Mouse (Mus musculus) C2C12 (cell line): ENCODE measurements around the gene Cdc42ep4. TPM values are rescaled to one million over a fixed set of nuclear protein-coding genes. Genes with fewer than 3 reads are reported as not detected.

Source experiments
- H3K27me3 ChIP-seq: one replicate; pipeline ENCODE4 v1.6.1; 2011; ENCODE audit not compliant: control insufficient read depth, insufficient read depth, insufficient read length
- H3K36me3 ChIP-seq: one replicate; pipeline ENCODE4 v1.6.1; 2011; ENCODE audit not compliant: control insufficient read depth, insufficient read depth
- H3K4me3 ChIP-seq: one replicate; pipeline ENCODE4 v1.5.1; 2011; ENCODE audit warnings: mild to moderate bottlenecking, control low read depth; ENCODE audit not compliant: poor library complexity, insufficient read depth, severe bottlenecking
- H3K79me2 ChIP-seq: one replicate; pipeline ENCODE4 v1.6.1; 2011; ENCODE audit not compliant: control insufficient read depth, insufficient read depth
- H3K79me3 ChIP-seq: one replicate; pipeline ENCODE4 v1.6.1; 2011; ENCODE audit warnings: low read depth, control low read depth
- H3ac ChIP-seq: one replicate; pipeline ENCODE3; 2011; ENCODE audit warnings: low read depth; ENCODE audit not compliant: control insufficient read depth, insufficient read length
- CEBPB ChIP-seq: IDR thresholded peaks from one replicate; pipeline ENCODE4 v1.6.1; 2011; ENCODE audit warnings: low read depth, mild to moderate bottlenecking, control low read depth, moderate library complexity
- CTCF ChIP-seq: IDR thresholded peaks from one replicate; pipeline ENCODE4 v1.5.1; 2011; ENCODE audit not compliant: control insufficient read depth, insufficient read depth, insufficient read length
- FOSL1 ChIP-seq: IDR thresholded peaks from one replicate; pipeline ENCODE4 v1.8.0; 2011; ENCODE audit warnings: mild to moderate bottlenecking, low read length; ENCODE audit not compliant: poor library complexity, insufficient read depth, severe bottlenecking
- MAX ChIP-seq: IDR thresholded peaks from one replicate; pipeline ENCODE4 v1.6.1; 2011; ENCODE audit warnings: mild to moderate bottlenecking, control low read depth
- MYOD1 ChIP-seq: IDR thresholded peaks from one replicate; pipeline ENCODE4 v1.6.1; 2011; ENCODE audit warnings: low read depth; ENCODE audit not compliant: control insufficient read depth, insufficient read length
- MYOG ChIP-seq: IDR thresholded peaks from one replicate; pipeline ENCODE4 v1.6.1; 2011; ENCODE audit not compliant: control insufficient read depth, insufficient read length; ENCODE audit errors: extremely low read depth
- USF1 ChIP-seq: IDR thresholded peaks from one replicate; pipeline ENCODE4 v1.6.1; 2011; ENCODE audit warnings: low read depth, mild to moderate bottlenecking, control low read depth, moderate library complexity
- polyA plus RNA-seq: library from polyadenylated mRNA; unstranded; fragments of >200 nt; fragmentation: generic; extraction: Trizol; gene quantifications from one replicate; pipeline ENCODE4 v1.2.1, GENCODE M21; 2012; ENCODE audit warnings: missing spikeins

Cdc42ep4 gene
- polyA plus RNA-seq, 1 experiment = 13.0 TPM

DNA sequence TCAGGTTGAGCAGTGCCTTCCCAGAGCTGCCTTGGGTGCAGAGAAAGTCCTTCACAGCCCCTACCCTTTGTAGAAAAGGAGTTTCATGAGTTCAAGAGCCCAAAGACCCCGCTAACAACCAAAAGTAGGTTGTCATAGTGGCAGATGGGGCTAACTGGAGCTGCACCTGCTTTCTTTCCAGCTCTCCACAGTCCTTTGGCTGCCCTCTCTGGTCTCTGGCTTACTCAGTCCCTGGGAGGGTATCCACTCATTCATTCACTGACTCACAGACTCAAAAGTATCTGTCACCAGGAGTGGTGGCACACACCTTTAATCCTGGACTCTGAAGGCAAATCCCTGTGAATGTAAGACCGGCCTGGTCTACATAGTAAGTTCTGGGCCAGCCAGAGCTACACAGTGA is 35.5 kb downstream of the Cdc42ep4 start:
- no peak for TF ChIP-seq CTCF
- no peak for TF ChIP-seq MAX
- no peak for TF ChIP-seq FOSL1
- TF ChIP-seq MYOG = no peak
- no peak for TF ChIP-seq MYOD1
- TF ChIP-seq USF1 = no peak
- no peak for TF ChIP-seq CEBPB
- H3K36me3 ChIP-seq = no peaks in the 10 kb centered on the region
- H3ac ChIP-seq = no peak overlapping the region
- H3K27me3 ChIP-seq = no peaks in the 10 kb centered on the region
- H3K79me3 ChIP-seq = no peaks in the 10 kb centered on the region
- H3K79me2 ChIP-seq = no peaks in the 10 kb centered on the region
- no peak overlapping the region for H3K4me3 ChIP-seq

DNA sequence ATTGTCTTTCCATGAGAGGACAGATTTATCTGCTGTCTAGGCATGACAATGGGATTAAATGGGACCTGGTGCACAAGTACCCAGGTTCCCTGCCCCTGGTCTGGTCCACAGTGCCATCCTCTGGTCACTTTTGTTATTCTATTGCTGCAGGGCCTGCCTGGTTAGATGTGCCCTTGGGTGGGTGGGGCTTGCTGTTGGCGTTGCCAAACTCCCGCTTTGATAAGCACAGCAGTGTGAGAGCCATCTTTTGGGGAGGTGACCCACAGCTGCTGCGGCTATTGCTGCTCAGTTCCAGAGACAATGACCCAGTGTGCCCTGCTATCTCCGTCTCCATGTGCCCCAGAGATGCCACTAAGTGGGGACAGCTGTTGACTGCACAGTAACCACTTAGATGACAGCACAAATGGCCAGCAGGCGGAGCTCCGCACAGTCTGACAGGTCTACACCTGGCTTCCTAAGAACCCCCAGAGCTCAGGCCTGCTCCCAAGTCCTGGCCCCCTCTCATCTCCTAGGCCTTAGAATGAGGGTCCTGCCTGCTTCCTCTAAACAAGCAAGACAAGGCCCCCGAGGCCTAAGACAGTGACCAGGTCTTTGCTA is 36.5 kb downstream of the Cdc42ep4 start:
- no peak overlapping the region for H3ac ChIP-seq
- TF ChIP-seq FOSL1 = no peak
- H3K27me3 ChIP-seq = no peaks in the 10 kb centered on the region
- no peaks in the 10 kb centered on the region for H3K36me3 ChIP-seq
- H3K4me3 ChIP-seq = no peak overlapping the region
- H3K79me3 ChIP-seq = no peaks in the 10 kb centered on the region
- H3K79me2 ChIP-seq = no peaks in the 10 kb centered on the region

DNA sequence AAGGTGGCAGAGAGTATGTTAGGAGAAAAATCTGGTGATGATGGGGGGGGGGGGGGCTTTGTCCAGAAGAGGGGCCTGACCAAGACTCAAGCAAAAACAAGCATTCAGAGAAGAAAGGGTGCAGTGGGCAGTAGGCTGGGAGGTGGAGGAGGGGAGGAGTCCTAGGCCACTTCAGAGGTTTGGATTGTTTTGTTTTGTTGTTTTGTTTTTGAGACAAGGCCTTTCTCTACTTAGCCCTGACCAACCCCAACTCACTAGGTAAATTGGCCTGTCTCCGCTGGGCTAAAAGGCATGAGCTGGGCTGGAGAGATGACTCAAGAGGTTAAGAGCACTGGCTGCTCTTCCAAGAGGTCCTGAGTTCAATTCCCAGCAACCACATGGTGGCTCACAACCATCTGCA is 40.6 kb downstream of the Cdc42ep4 start:
- H3K4me3 ChIP-seq = no peak overlapping the region
- no peaks in the 10 kb centered on the region for H3K79me3 ChIP-seq
- TF ChIP-seq CEBPB = no peak
- no peak for TF ChIP-seq MAX
- no peak for TF ChIP-seq MYOD1
- no peak for TF ChIP-seq USF1
- TF ChIP-seq FOSL1 = no peak
- no peak for TF ChIP-seq CTCF
- no peaks in the 10 kb centered on the region for H3K36me3 ChIP-seq
- H3K27me3 ChIP-seq = no peaks in the 10 kb centered on the region
- no peaks in the 10 kb centered on the region for H3K79me2 ChIP-seq
- H3ac ChIP-seq = no peak overlapping the region

DNA sequence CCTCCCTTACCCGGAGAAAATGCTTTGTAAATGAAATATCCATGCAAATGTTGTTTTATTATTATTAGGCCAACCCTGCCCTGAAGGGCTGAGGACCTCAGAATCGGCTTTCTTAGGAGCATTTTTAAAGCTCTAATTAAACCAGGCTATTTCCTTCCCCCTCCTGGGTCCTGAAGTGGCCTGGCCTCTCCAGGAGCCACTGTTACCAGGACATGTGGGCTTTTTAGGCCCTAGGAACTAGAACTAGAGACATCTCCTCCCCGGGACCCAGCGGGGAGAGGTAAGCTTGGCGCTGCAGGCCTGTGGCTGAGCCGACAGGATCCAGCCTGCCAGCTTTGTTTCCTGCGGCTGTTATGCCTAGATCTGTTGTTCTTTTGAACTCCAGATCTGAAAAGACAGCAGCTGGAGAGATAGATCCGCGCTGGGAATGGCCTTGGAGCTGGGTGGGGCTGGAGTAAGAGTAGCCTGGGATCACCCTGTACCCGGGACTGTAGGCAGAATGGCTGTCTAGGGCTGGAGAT is 41.4 kb downstream of the Cdc42ep4 start:
- Histone ChIP-seq H3K79me2 (no peaks in the 10 kb centered on the region), H3K36me3 (no peaks in the 10 kb centered on the region), H3K4me3 (no peak overlapping the region), H3ac (no peak overlapping the region), H3K27me3 (no peaks in the 10 kb centered on the region), H3K79me3 (no peaks in the 10 kb centered on the region)
- TF ChIP-seq FOSL1 (no peak), USF1 (no peak), MYOD1 (no peak), CEBPB (no peak), CTCF (no peak), MYOG (no peak), MAX (no peak)

DNA sequence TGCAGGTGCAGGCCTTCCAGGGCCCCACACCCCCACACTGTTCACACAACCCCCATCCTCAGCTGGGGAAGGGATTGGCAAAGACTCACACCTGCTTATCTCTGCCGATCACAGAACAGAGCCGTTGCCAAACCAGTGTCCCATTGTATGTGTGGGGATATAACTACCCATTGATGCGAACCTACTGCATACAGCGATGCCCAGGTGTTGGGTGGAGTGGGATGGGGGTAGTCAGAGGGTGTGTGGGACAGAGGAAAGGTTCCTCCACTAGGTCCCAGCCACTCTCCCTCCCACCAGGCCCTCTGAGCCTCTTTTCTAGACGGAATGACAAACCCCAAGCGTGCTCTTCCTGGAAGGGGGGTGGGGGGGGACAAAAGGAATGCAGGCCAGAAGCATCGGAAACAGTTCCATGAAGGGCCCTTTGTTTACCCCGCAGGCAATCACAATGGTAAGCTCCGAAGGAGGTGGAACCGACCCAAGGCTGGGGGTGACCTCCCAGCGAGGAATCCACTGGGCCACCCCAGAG is 41.9 kb downstream of the Cdc42ep4 start, which contains the start of gene Cpsf4l:
TSS of gene Cpsf4l (minus strand) at position 287 of the 526 bp plus-strand sequence.
- no peaks in the 10 kb centered on the region for H3K79me2 ChIP-seq
- TF ChIP-seq MAX (no peak), MYOD1 (no peak), CTCF (no peak), FOSL1 (no peak), MYOG (no peak), USF1 (no peak), CEBPB (no peak)
- no peaks in the 10 kb centered on the region for H3K36me3 ChIP-seq
- no peak within 1 kb of the TSS for H3ac ChIP-seq
- H3K4me3 ChIP-seq = no peak within 1 kb of the TSS
- no peaks in the 10 kb centered on the region for H3K27me3 ChIP-seq
- H3K79me3 ChIP-seq = no peaks in the 10 kb centered on the region

DNA sequence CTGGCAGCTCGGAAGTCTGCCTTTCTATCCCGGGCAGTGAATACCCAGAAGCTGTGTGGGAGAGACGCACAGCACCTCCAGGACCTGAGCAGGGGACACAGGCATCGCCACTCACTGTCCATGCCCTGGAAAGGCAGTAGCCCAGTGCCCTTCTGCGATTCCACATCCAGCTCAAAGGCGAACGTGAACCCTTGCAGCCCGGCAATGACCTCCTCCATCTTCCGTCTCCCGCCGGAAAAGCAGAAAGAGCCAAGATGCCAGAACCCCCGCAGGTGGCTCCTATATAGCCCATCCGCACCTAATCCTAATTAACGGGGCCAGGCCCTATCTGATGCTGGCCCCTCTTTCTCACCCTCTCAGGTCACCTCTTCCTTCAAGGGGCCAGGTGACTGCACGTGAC is 42.4 kb downstream of the Cdc42ep4 start:
- H3K4me3 ChIP-seq = no peak overlapping the region

More for the DNA sequence above, 42.4 kb downstream of the Cdc42ep4 start:
- TF ChIP-seq CTCF = no peak
- no peak for TF ChIP-seq FOSL1
- no peak for TF ChIP-seq USF1
- TF ChIP-seq MYOG = no peak
- TF ChIP-seq MAX = no peak
- Histone ChIP-seq H3K79me2 (no peaks in the 10 kb centered on the region), H3K36me3 (no peaks in the 10 kb centered on the region), H3K79me3 (no peaks in the 10 kb centered on the region), H3ac (no peak overlapping the region), H3K27me3 (no peaks in the 10 kb centered on the region)
